In the genomic region with DNA sequence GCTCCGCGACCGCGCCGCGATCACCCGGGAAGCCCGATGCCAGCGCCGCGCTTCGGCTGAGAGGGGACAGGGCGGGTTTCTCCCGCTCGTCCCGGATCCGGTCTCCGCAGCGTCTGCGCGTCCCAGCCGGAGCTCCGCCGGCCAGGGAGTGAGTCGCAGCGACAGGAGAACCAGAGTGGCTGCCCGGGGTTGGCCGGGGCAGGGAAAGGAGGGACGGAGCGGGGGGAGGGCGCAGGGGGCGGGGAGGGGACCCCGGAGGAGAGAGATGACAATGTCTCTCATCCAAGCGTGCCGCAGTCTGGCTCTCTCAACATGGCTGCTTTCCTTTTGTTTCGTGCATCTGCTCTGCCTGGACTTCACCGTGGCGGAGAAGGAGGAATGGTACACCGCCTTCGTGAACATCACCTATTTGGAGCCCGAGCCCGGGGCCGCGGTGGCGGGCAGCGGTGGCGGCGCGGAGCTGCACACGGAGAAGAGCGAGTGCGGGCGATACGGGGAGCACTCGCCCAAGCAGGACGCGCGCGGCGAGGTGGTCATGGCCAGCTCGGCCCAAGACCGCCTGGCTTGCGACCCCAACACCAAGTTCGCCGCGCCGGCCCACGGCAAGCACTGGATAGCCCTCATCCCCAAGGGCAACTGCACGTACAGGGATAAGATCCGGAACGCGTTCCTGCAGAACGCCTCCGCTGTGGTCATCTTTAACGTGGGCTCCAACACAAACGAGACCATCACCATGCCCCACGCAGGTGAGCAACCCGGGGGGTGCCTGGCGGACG, we compare ENCODE assay signal across 8 mouse cellular contexts. TPM values are rescaled to one million over a fixed set of nuclear protein-coding genes. Genes with fewer than 3 reads are reported as not detected.
DNase-seq lines count a peak whose midpoint lies in the region; ATAC-seq and TF ChIP-seq lines count a peak whose summit lies in the region.

No protein-coding gene starts in this region.

- in situ Hi-C loops in ES-E14 (cut with MboI; ENCODE audit: low sequenced_read_pairs in 2 of 2, unreplicated experiment in 2 of 2) = loop anchor here (5.0 to 10.0 kb wide), 2 partner anchors 221 to 223 kb away; no protein-coding TSS in a partner anchor

- peak overlapping the region; percentile 65 to 81 for H3K4me3 ChIP-seq in ES-E14 (ENCODE audit: insufficient read depth in 1 of 2, low read depth in 1 of 2, low read length in 2 of 2, poor library complexity in 1 of 2, severe bottlenecking in 1 of 2)
- H3K4me3 ChIP-seq in forebrain, postnatal 0 days (ENCODE audit: low read depth, low read length) = peak overlapping the region; percentile 86
- peak overlapping the region; percentile 86 for H3K4me3 ChIP-seq in hindbrain, embryonic 10.5 days

- H3K4me2 ChIP-seq in forebrain, postnatal 0 days (ENCODE audit: low read depth) = peak overlapping the region; percentile 73

- H3K4me1 ChIP-seq in ES-E14 (ENCODE audit: control insufficient read depth in 2 of 2, insufficient read depth in 2 of 2, low read length in 2 of 2, poor library complexity in 1 of 2) = no peaks in the 10 kb centered on the region
- peaks cover 15% of the 10 kb centered on the region for H3K4me1 ChIP-seq in forebrain, postnatal 0 days (ENCODE audit: insufficient read depth)
- peaks cover 18% of the 10 kb centered on the region for H3K4me1 ChIP-seq in hindbrain, embryonic 10.5 days (replicated peaks)

- peak; percentile 30 for DNase-seq in ES-E14 (ENCODE audit: low read depth, low spot score)
- DNase-seq in cerebellum, adult 11-12 months = peak; percentile 71
- DNase-seq in forebrain, postnatal 0 days = peak; percentile 74
- DNase-seq in hindbrain, embryonic 10.5 days (ENCODE audit: low spot score) = peak; percentile 75
- peak; percentile 32 for DNase-seq in left cerebral cortex, adult 11 months (ENCODE audit: low spot score)
- peak; percentile 62 to 80 for DNase-seq in lung, postnatal 4 days
- peak; percentile 48 to 58 for DNase-seq in right cerebral cortex, adult 2 months (ENCODE audit: low spot score in 2 of 2)
- peak; percentile 36 to 69 for DNase-seq in urinary bladder, postnatal 4 days (ENCODE audit: low spot score in 2 of 2)

- TF ChIP-seq CTCF in forebrain, postnatal 0 days (IDR thresholded peaks at IDR 0.05; ENCODE audit: low read depth) = no peak

- peak overlapping the region; percentile 70 for H3K9ac ChIP-seq in ES-E14 (ENCODE audit: insufficient read depth, low read depth, low read length, poor library complexity, severe bottlenecking)
- H3K9ac ChIP-seq in forebrain, postnatal 0 days = peak overlapping the region; percentile 92

- no peak overlapping the region for H3K27ac ChIP-seq in ES-E14 (ENCODE audit: insufficient read depth, low read depth, low read length, poor library complexity, severe bottlenecking)
- H3K27ac ChIP-seq in forebrain, postnatal 0 days (ENCODE audit: low read depth, low read length) = peak overlapping the region; percentile 94
- H3K27ac ChIP-seq in hindbrain, embryonic 10.5 days = peak overlapping the region; percentile 95

- WGBS in forebrain, postnatal 0 days = 3% methylated on average over 79 of the region's 80 CpGs
- under 1% methylated on average over 79 of the region's 80 CpGs for WGBS in hindbrain, embryonic 10.5 days

- no peaks in the 10 kb centered on the region for H3K36me3 ChIP-seq in ES-E14 (ENCODE audit: control insufficient read depth, insufficient read depth, low read length, poor library complexity, severe bottlenecking)
- no peaks in the 10 kb centered on the region for H3K36me3 ChIP-seq in forebrain, postnatal 0 days (ENCODE audit: insufficient read depth)
- H3K36me3 ChIP-seq in hindbrain, embryonic 10.5 days = no peaks in the 10 kb centered on the region

- no peaks in the 10 kb centered on the region for H3K27me3 ChIP-seq in forebrain, postnatal 0 days (ENCODE audit: insufficient read depth, low read length)
- no peaks in the 10 kb centered on the region; the same call in 1 of the 2 replicates for H3K27me3 ChIP-seq in hindbrain, embryonic 10.5 days (ENCODE audit: insufficient read depth, poor library complexity, severe bottlenecking)

- H3K9me3 ChIP-seq in ES-E14 (ENCODE audit: control insufficient read depth, insufficient read depth, low read depth, low read length) = no peaks in the 10 kb centered on the region
- H3K9me3 ChIP-seq in forebrain, postnatal 0 days (ENCODE audit: low read length) = no peaks in the 10 kb centered on the region
- H3K9me3 ChIP-seq in hindbrain, embryonic 10.5 days = no peaks in the 10 kb centered on the region

- ATAC-seq in forebrain, postnatal 0 days = peak; percentile 80

TF ChIP-seq in ES-E14, 5 proteins besides CTCF, POLR2A, EP300 and RAD21:
- no peak for TF ChIP-seq CHD2 (IDR thresholded peaks at IDR 0.05; ENCODE audit: low read depth, low read length)
- no peak for TF ChIP-seq MAFK (IDR thresholded peaks at IDR 0.05; ENCODE audit: insufficient read depth, low read depth, low read length)
- TF ChIP-seq HCFC1 (IDR thresholded peaks at IDR 0.05; ENCODE audit: borderline replicate concordance, insufficient read depth, low read length) = no peak
- TF ChIP-seq ZC3H11A (IDR thresholded peaks at IDR 0.05; ENCODE audit: borderline replicate concordance, low read depth, low read length) = no peak
- TF ChIP-seq ZNF384 (IDR thresholded peaks at IDR 0.05; ENCODE audit: low read depth, low read length) = no peak

RNA-seq across cellular contexts. Expression of a gene that starts 0.8 kb away (rescaled TPM):
- 0.05 and 0.09 TPM in 2 replicates for total RNA-seq in ES-E14 (2012; rRNA removed)
- total RNA-seq in forebrain, postnatal 0 days (2014; rRNA removed) = 10.2 and 12.3 TPM in 2 replicates
- 0.67 and 1.3 TPM in 2 replicates for polyA plus RNA-seq in forebrain, postnatal 0 days (2015; fragmentation: Nextera tagmentation; extraction: Ambion mirVana)
- 1.2 and 1.3 TPM in 2 replicates for polyA plus RNA-seq in hindbrain, embryonic 10.5 days (2016; fragmentation: Nextera tagmentation; extraction: Ambion mirVana)

Comparison
In these comparisons a context has a peak if more than half of its experiments do, and no peak if none do; other contexts are left out.
1. RNA of a gene that starts 0.8 kb away (total RNA-seq): 10.2 to 12.3 TPM in forebrain, postnatal 0 days; 0.05 to 0.09 TPM in ES-E14; every median in the first group is over 10 times any median in the second.
2. Peak in every context shown above with its lines, with median percentiles within 50 percentile points of each other: DNase-seq and H3K4me3 ChIP-seq.